Mouse (Mus musculus): ENCODE measurements around the gene Ush1c. TPM values are rescaled to one million over a fixed set of nuclear protein-coding genes. Genes with fewer than 3 reads are reported as not detected.

Ush1c gene
- total and polyA plus RNA-seq, 2 experiments from 2014 or later: 2.7 to 5.5 TPM

GRCm38 (mm10) chr7:46282276-46282675 lies 44.0 kb upstream of the Ush1c start:
- no peak overlapping the region for H3K4me3 ChIP-seq (ENCODE audit: low read depth, low read length)
- no peak overlapping the region for H3K27ac ChIP-seq (ENCODE audit: low read depth)
- no peak overlapping the region for H3K4me2 ChIP-seq (ENCODE audit: low read depth, low read length)
- H3K4me1 ChIP-seq (ENCODE audit: control insufficient read depth, insufficient read depth): no peaks in the 10 kb centered on the region; the same call in 1 of the 2 replicates
- H3K36me3 ChIP-seq (replicated peaks; ENCODE audit: control insufficient read depth, insufficient read depth, low read length): no peaks in the 10 kb centered on the region
- H3K27me3 ChIP-seq (ENCODE audit: control insufficient read depth, insufficient read depth, low read length): peaks cover 9% of the 10 kb centered on the region; the same call in 1 of the 2 replicates
- TF ChIP-seq EP300 (IDR thresholded peaks at IDR 0.05; ENCODE audit: low read depth): no peak
- TF ChIP-seq CTCF (IDR thresholded peaks at IDR 0.05; ENCODE audit: low read depth): no peak
- H3K9ac ChIP-seq (replicated peaks; ENCODE audit: low read depth, low read length): no peak overlapping the region
- WGBS: 54% methylated on average over 7 of the region's 7 CpGs
- no peak for ATAC-seq (ENCODE audit: insufficient read depth, low read depth)
- no peak for DNase-seq (ENCODE audit: low spot score)
- no peaks in the 10 kb centered on the region for H3K9me3 ChIP-seq (replicated peaks; ENCODE audit: control insufficient read depth, low read length)

- no peak overlapping the region for H3K4me3 ChIP-seq (ENCODE audit: low read depth, low read length)
- H3K9me3 ChIP-seq (replicated peaks; ENCODE audit: control insufficient read depth, low read length): no peaks in the 10 kb centered on the region
- no peak for TF ChIP-seq EP300 (IDR thresholded peaks at IDR 0.05; ENCODE audit: low read depth)
- TF ChIP-seq CTCF (IDR thresholded peaks at IDR 0.05; ENCODE audit: low read depth): no peak
- no peaks in the 10 kb centered on the region for H3K36me3 ChIP-seq (replicated peaks; ENCODE audit: control insufficient read depth, insufficient read depth, low read length)
- no peak overlapping the region for H3K27ac ChIP-seq (ENCODE audit: low read depth)
- H3K27me3 ChIP-seq (ENCODE audit: control insufficient read depth, insufficient read depth, low read length): peaks cover 5% of the 10 kb centered on the region; the same call in 1 of the 2 replicates
- H3K4me2 ChIP-seq (ENCODE audit: low read depth, low read length): no peak overlapping the region
- no peaks in the 10 kb centered on the region; the same call in 1 of the 2 replicates for H3K4me1 ChIP-seq (ENCODE audit: control insufficient read depth, insufficient read depth)
- H3K9ac ChIP-seq (replicated peaks; ENCODE audit: low read depth, low read length): no peak overlapping the region
- ATAC-seq (ENCODE audit: insufficient read depth, low read depth) (no peak), DNase-seq (ENCODE audit: low spot score) (no peak)
Observed at GRCm38 (mm10) chr7:46280896-46281295, 42.6 kb upstream of the Ush1c start.

GRCm38 (mm10) chr7:46279946-46280345 lies 41.6 kb upstream of the Ush1c start:
- H3K4me2 ChIP-seq (ENCODE audit: low read depth, low read length): no peak overlapping the region
- WGBS: 15% methylated on average over 6 of the region's 6 CpGs
- no peak overlapping the region for H3K27ac ChIP-seq (ENCODE audit: low read depth)
- no peaks in the 10 kb centered on the region for H3K9me3 ChIP-seq (replicated peaks; ENCODE audit: control insufficient read depth, low read length)
- ATAC-seq (ENCODE audit: insufficient read depth, low read depth) (no peak), DNase-seq (ENCODE audit: low spot score) (peak; percentile 25)
- H3K27me3 ChIP-seq (ENCODE audit: control insufficient read depth, insufficient read depth, low read length): peaks cover 5% of the 10 kb centered on the region; the same call in 1 of the 2 replicates
- TF ChIP-seq EP300 (IDR thresholded peaks at IDR 0.05; ENCODE audit: low read depth) (no peak), CTCF (IDR thresholded peaks at IDR 0.05; ENCODE audit: low read depth) (peak; percentile 69)
- H3K36me3 ChIP-seq (replicated peaks; ENCODE audit: control insufficient read depth, insufficient read depth, low read length): no peaks in the 10 kb centered on the region
- H3K9ac ChIP-seq (replicated peaks; ENCODE audit: low read depth, low read length): no peak overlapping the region
- H3K4me3 ChIP-seq (ENCODE audit: low read depth, low read length): no peak overlapping the region
- H3K4me1 ChIP-seq (ENCODE audit: control insufficient read depth, insufficient read depth): no peaks in the 10 kb centered on the region; the same call in 1 of the 2 replicates

- Histone ChIP-seq H3K4me2 (ENCODE audit: low read depth, low read length) (no peak overlapping the region), H3K4me3 (ENCODE audit: low read depth, low read length) (no peak overlapping the region), H3K27ac (ENCODE audit: low read depth) (no peak overlapping the region), H3K36me3 (replicated peaks; ENCODE audit: control insufficient read depth, insufficient read depth, low read length) (no peaks in the 10 kb centered on the region), H3K27me3 (ENCODE audit: control insufficient read depth, insufficient read depth, low read length) (no peaks in the 10 kb centered on the region; the same call in 1 of the 2 replicates), H3K9ac (replicated peaks; ENCODE audit: low read depth, low read length) (no peak overlapping the region), H3K4me1 (ENCODE audit: control insufficient read depth, insufficient read depth) (no peaks in the 10 kb centered on the region), H3K9me3 (replicated peaks; ENCODE audit: control insufficient read depth, low read length) (no peaks in the 10 kb centered on the region)
- TF ChIP-seq CTCF (IDR thresholded peaks at IDR 0.05; ENCODE audit: low read depth) (no peak), EP300 (IDR thresholded peaks at IDR 0.05; ENCODE audit: low read depth) (no peak)
- ATAC-seq (ENCODE audit: insufficient read depth, low read depth) (no peak), DNase-seq (ENCODE audit: low spot score) (no peak)
- 54% methylated on average over 5 of the region's 5 CpGs for WGBS
Observed at GRCm38 (mm10) chr7:46276156-46276555, 37.9 kb upstream of the Ush1c start.

- Histone ChIP-seq H3K9ac (replicated peaks; ENCODE audit: low read depth, low read length) (no peak overlapping the region), H3K27ac (ENCODE audit: low read depth) (no peak overlapping the region), H3K4me3 (ENCODE audit: low read depth, low read length) (no peak overlapping the region), H3K9me3 (replicated peaks; ENCODE audit: control insufficient read depth, low read length) (no peaks in the 10 kb centered on the region), H3K4me1 (ENCODE audit: control insufficient read depth, insufficient read depth) (peaks cover 7% of the 10 kb centered on the region; the same call in 1 of the 2 replicates), H3K36me3 (replicated peaks; ENCODE audit: control insufficient read depth, insufficient read depth, low read length) (no peaks in the 10 kb centered on the region), H3K4me2 (ENCODE audit: low read depth, low read length) (no peak overlapping the region), H3K27me3 (ENCODE audit: control insufficient read depth, insufficient read depth, low read length) (0 out of 2 replicates have a peak, but pooled peaks cover 8% of the 10 kb centered on the region)
- no peak for TF ChIP-seq CTCF (IDR thresholded peaks at IDR 0.05; ENCODE audit: low read depth)
- no peak for TF ChIP-seq EP300 (IDR thresholded peaks at IDR 0.05; ENCODE audit: low read depth)
- DNase-seq (ENCODE audit: low spot score) (no peak), ATAC-seq (ENCODE audit: insufficient read depth, low read depth) (no peak)
- WGBS: 69% methylated on average over 4 of the region's 4 CpGs
Observed at GRCm38 (mm10) chr7:46251841-46252240, 13.5 kb upstream of the Ush1c start.

- ATAC-seq (ENCODE audit: insufficient read depth, low read depth) (no peak), DNase-seq (ENCODE audit: low spot score) (no peak)
- 72% methylated on average over 3 of the region's 3 CpGs for WGBS
- no peak overlapping the region for H3K4me3 ChIP-seq (ENCODE audit: low read depth, low read length)
- H3K36me3 ChIP-seq (replicated peaks; ENCODE audit: control insufficient read depth, insufficient read depth, low read length): no peaks in the 10 kb centered on the region
- H3K4me2 ChIP-seq (ENCODE audit: low read depth, low read length): no peak overlapping the region
- H3K4me1 ChIP-seq (ENCODE audit: control insufficient read depth, insufficient read depth): peaks cover 7% of the 10 kb centered on the region; the same call in 1 of the 2 replicates
- no peak for TF ChIP-seq EP300 (IDR thresholded peaks at IDR 0.05; ENCODE audit: low read depth)
- TF ChIP-seq CTCF (IDR thresholded peaks at IDR 0.05; ENCODE audit: low read depth): no peak
- 0 out of 2 replicates have a peak, but pooled peaks cover 10% of the 10 kb centered on the region for H3K27me3 ChIP-seq (ENCODE audit: control insufficient read depth, insufficient read depth, low read length)
- no peaks in the 10 kb centered on the region for H3K9me3 ChIP-seq (replicated peaks; ENCODE audit: control insufficient read depth, low read length)
- H3K9ac ChIP-seq (replicated peaks; ENCODE audit: low read depth, low read length): no peak overlapping the region
- no peak overlapping the region for H3K27ac ChIP-seq (ENCODE audit: low read depth)
Observed at GRCm38 (mm10) chr7:46247606-46248005, 9.3 kb upstream of the Ush1c start.

Measured in heart, postnatal 0 days (tissue).